Mouse (Mus musculus) kidney, postnatal 14 days (tissue): Measurements from ENCODE around the gene Prkag2.
A peak's percentile ranks its signal among the peaks of the same experiment; 100 is the strongest.

ENCODE experiments used
- DNase-seq: peaks from one replicate; pipeline ENCODE4 v3.0.0; 2022; ENCODE audit warnings: mixed read lengths

Prkag2 gene

DNA sequence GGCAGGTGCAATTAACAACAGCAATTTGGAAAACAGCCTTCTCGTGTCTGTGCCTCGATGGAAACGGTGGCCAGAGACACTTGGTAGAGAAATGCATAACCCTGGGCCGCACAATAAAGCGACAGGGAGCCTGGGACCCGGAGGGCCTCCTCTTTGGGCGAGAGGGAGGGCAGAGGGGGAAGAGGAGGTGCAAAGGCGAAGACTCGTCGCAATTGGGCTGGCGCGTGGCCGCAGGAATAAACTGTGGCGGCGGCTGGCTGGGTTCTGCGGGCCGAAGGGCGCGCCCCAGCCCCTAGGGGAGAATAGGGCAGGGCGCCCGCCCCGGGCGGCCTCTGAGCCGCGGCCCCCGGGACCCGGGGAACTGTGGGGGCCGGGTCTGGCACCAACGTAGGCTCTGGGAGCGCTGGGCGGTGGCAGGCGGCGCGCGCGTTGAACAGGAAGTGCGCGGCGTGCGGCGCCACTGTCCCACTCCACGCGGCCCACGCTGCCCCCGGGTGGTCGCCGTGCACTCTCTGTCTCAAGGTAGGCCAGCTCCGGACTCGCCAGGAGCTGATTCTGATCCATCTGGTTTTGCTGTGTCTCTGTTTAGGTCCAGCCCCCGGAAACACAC is at the start of gene Prkag2:
Gene Prkag2 (minus strand): TSS at position 127 of the 610 bp plus-strand sequence.
- peak; percentile 83 for DNase-seq

GRCm38 (mm10) chr5:25149331-25149965 is 49.0 kb upstream of the Prkag2 start:
- DNase-seq = no peak

GRCm38 (mm10) chr5:25146705-25147104 is 46.3 kb upstream of the Prkag2 start:
- peak; percentile 34 for DNase-seq

DNA sequence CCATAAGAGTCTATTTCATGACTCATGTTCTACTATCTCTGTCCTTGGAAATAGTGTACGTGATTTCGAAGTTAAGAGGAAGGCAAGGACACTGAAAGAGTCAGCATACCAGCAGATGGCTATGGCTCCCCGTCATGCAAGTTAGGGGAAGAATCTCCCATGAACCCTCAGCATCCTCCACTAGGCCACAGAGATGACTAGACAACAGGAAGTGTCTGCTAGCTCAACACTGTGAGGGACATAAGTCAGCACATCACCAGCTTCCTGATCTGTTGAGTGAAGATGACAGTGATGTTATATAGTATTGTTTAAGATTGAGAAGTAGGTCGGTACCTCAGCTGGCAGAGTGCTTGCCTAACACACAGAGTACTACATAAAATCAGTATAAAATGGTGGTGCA is 27.4 kb upstream of the Prkag2 start:
- DNase-seq = no peak

DNA sequence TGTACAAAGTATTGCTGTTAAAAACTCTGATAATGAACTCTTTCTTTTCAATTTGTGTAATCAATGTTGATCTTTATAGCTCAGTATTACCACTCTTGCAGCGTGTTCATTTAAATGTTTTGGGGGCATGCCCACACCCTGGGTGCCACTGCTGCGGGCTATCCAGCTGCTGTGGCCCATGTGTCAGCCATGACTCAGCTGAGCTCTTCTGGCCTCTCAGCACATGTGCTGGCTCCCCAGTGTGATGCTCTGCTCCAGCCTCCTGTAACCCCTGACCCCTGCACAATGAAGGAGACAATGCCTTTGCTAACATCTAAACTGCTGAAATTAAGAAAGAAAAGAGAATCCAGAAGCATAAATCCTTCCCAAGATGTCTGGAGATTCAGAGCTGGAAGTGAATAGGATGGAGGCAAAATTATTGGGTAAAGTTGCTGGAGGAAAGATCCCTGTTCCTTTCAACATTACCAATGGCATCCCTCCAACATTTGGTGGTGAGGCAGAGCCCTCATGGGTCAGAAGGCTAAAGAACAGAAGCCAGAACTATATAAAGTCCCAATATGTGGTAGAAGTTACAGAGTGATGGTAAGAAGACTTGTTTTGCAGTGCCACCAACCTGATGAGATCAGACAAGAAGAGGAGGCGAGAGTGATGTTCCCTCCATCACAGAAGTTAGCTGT is 25.6 kb upstream of the Prkag2 start:
- no peak for DNase-seq

- no peak for DNase-seq
Observed at GRCm38 (mm10) chr5:25122534-25122933, 22.1 kb upstream of the Prkag2 start.

- DNase-seq = no peak
Observed at GRCm38 (mm10) chr5:25119148-25119547, 18.7 kb upstream of the Prkag2 start.

DNA sequence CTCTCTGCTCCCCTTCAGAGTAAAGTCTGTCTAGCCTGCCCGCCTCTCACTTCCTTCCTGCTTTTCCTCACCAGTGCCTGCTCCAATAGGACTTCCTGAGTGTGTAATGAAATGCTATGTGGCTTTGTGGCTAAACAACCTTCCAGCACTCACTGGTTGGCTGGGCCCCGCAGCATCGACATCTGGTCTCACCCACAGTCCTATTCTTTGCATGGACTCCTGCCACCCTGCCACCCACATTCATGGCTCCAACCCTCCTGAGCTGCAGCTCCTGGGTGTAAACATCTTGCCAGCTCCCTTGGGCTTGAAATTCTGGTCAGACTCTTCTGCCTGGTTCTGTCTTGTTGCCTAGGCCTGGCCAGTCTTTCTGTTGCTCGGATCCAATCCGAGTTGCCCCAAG is 15.6 kb upstream of the Prkag2 start:
- DNase-seq = no peak

DNA sequence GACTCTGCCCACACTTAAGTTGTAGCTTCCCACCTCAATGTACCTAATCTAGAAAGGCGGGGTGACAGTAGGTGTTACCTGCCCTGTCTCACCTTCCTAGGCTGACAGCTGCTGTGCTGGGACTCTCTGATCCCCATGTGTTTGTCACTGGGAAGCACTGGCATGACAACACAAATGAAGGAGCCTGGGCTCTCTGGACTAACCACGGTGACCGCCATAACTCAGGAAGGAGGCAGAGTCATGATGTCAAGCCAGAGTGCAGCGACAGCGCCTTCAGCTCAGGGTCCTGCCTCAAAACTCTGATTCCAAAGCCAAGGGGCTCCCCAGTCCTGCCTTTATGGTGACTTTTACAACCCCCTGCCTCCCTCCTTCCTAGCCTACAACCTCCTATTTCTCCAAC is 14.8 kb upstream of the Prkag2 start:
- DNase-seq = no peak

DNA sequence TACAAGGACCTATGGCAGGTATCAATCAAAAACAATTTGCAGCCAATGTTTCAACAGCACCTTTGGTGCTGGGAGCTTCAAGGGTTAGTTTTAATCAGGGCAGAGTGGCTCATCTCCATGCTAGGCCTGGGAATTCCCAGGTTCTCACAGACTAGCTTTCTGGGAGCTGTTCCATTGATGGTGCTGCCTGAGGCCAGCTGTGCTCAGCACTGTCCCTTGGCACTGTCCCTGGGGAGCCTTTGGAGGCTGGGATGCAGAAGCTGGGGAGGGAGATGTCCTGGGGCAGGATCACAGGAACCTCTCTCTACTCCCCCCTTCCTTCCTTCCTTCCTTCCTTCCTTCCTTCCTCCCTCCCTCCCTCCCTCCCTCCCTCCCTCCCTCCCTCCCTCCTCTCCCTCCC is 13.7 kb upstream of the Prkag2 start:
- DNase-seq = no peak

GRCm38 (mm10) chr5:25110314-25110713 is 9.9 kb upstream of the Prkag2 start:
- no peak for DNase-seq

GRCm38 (mm10) chr5:25105748-25106147 is 5.3 kb upstream of the Prkag2 start:
- DNase-seq = no peak

DNA sequence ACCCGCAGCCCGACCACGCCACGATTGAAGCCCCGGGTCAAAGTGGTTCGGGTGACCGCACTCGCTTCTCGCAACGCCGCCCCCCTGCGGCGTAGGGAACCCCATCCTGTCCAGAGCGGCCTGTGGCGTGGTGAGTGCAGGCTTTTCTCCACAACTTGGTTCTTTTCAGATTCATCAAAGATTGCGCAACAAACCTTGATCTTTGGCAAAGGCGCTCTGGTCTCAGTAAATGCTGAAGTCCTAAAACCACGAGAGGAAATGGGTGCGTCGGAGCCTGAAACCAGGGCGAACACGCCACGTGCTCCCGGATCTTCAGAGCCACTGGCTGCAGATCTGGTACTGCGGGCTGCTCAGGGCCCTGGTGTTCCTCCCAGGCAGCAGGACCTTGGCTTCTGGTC is 683 bp upstream of the Prkag2 start:
- DNase-seq = peak; percentile 80

GRCm38 (mm10) chr5:25100157-25100515 is 306 bp downstream of the Prkag2 start:
- DNase-seq = no peak

DNA sequence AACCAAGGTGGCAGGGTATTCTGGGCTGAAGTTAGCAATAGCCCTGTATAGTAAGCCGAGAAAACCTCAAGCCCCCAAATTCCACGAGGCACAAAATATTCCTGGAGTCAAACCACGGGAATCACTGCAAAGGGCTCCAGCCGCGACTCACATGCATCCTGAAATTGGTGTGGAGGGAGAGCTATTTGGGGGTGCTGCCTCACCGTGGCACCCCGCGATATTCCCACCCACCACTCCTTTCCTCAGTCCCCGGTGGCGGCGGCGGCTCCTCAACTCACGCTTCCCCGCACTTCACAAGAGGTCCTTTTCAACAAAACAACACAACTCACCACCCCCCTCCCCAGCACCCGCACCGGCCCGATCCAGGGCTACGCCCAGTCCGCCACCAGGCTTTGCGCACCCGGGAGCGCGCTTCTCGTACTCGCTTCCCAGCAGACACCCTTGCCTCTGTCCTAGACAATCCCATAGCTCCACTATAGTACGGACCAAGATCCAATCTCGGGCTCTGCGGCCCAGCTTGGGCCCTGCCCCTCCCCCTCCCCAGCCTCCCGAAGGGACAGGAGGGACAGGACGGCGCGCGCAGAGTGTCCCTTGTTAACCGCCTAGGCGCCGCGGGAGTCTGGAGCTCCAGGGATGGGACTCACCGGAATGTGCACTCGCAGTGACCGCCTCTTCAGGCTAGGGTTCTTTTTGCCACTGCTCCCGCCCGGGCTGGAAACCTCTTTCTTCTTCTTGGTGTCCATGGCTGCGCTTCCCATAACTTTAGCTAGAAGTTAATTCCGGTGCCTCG is 880 bp downstream of the Prkag2 start:
- peak; percentile 70 for DNase-seq

DNA sequence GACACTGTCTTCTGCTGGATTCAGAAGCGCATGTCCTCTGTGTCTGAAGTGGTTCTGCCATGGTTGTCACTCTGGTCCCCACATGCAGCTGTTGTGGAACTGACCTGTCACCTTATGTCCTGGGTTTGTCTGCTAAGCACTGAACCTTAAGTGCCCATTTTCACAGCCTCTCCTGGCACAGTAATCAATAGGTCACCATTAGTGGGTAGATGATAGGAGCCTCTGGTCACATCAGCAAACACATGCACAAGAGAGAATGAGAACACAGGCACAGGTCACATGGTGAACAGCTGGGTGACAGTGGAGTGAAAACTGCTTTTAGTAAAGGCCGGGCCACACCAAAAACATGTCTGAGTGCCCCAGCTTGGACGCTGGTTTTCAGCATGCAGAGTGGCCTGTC is 2.6 kb downstream of the Prkag2 start:
- no peak for DNase-seq

GRCm38 (mm10) chr5:25096431-25096830 is 4.0 kb downstream of the Prkag2 start:
- no peak for DNase-seq

DNA sequence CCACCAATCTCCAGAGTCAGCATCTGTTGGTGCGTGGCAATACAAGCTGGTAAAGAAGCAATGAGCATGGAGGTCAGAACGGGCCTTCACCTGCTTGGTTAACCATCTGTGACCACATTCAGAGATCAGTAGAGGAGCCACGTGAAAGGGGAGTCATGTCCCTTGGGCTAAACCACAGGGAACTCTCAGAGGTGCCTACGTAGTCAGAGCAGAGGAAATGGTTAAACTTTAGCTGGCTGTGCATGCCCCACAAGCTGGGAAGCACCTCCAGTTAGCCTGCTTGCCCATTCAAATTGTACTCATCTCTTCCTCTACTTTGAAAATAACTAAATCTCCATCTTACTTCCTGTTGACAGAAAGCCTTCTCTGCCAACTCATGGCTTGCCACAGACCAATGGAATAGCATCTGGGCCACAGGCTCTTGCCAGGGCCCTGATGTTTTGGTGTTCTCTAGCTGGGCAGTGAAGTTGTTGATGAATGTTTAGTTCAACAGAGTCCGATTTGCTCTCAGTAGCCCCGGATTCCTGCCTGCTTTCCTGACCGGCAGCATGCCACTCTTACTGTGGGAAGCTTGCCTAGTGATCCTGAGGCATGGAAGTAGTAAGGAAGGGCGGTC is 7.7 kb downstream of the Prkag2 start:
- peak; percentile 82 for DNase-seq

DNA sequence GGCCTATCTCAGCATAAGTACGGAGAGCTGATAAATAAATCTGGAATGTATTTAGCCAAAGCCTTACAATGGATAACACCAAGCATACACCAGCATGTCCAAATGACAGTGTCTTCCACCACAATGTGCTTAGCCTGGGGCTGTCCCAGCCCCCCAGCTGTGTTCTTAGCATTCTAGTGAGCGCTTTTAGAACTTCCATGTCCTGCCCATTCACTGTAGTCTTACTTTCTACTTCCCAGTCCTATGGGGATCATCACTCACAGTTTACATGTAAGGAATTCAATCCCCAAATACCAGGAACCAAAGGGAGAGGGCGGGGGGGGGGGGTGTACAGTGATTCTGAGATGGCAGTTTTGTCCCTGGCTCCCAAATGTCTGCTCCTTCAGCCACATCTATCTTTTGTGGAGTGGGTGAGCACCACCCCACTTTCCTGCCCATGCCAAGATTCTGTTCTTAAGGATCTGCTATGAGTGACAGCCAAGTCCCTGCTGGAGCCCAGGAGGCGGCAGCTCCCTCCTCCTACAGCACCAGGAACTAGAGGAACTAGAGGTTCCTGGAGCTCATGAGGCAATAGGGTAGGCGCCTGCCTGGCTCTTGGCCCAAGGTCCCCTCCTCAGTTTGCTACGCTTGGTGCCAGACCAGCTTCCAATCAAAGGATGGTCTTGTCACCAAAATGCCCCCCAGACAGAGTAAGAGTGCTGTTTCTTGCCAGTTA is 11.0 kb downstream of the Prkag2 start:
- DNase-seq = no peak

GRCm38 (mm10) chr5:25088633-25089032 is 11.8 kb downstream of the Prkag2 start:
- no peak for DNase-seq

DNA sequence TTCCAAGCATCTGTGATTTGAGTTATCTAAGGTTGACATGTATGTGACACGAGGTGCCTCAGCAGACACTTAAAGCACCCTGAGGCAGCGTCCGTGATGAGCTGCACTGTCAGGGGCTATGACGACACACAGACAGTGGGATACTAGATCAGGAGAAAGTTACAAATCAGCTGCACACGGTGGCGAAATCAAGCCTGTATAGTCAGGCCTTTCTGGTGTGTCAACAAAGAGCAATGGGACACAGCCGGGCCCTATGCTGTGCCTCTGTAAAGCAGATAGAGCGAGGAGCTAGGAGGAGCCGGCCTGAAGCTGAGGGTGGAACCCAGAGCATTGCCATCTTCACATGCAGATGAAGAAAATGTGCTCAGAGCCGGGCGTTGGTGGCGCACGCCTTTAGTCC is 12.3 kb downstream of the Prkag2 start:
- DNase-seq = no peak

DNA sequence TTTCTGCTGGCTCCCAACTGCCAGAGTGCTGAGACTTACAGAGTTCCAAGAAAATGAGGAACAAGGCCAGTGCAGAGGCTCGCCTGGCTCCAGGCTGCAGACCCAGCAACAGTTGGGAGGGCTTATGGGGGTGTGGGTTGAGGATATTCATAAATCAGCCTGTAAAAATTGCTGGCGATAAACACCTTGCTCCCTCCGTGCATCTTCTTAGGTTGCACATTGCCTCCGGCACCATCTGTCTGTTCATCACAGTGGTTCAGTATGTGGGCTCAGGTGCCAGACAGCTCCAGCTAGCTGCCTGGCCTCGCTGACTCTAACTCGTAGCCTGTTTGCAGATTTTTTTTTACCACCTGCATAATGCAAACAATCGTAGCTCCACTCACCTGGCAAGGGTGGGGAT is 13.4 kb downstream of the Prkag2 start:
- no peak for DNase-seq

GRCm38 (mm10) chr5:25086234-25086633 is 14.2 kb downstream of the Prkag2 start:
- DNase-seq = peak; percentile 63
